Mouse (Mus musculus) stomach, adult 2 months (tissue): ENCODE data around the gene Gm28490. TPM values are rescaled to one million over a fixed set of nuclear protein-coding genes. Genes with fewer than 3 reads are reported as not detected.

Experiments
- polyA plus RNA-seq: library from polyadenylated mRNA; depleted of rRNA; stranded (reverse); fragments of >200 nt; gene quantifications from 2 replicates; pipeline ENCODE4 v1.2.3, GENCODE M21; 2012; rRNA removed

The Gm28490 gene
- not detected in 2 replicates for polyA plus RNA-seq

GRCm38 (mm10) chrY:31634656-31635055 lies at the start of gene Gm28490:
Gm28490 (minus strand) TSS chrY:31634756.

